Mouse (Mus musculus) cerebellum, postnatal 36 days (tissue): ENCODE results near the gene Csrnp2.

ENCODE experiments used
- DNase-seq, 2 experiments: peaks; one replicate each; pipeline ENCODE4 v3.0.0; 2021 to 2022; ENCODE audit warnings: mixed read lengths in 2 of 2

Gene Csrnp2

DNA sequence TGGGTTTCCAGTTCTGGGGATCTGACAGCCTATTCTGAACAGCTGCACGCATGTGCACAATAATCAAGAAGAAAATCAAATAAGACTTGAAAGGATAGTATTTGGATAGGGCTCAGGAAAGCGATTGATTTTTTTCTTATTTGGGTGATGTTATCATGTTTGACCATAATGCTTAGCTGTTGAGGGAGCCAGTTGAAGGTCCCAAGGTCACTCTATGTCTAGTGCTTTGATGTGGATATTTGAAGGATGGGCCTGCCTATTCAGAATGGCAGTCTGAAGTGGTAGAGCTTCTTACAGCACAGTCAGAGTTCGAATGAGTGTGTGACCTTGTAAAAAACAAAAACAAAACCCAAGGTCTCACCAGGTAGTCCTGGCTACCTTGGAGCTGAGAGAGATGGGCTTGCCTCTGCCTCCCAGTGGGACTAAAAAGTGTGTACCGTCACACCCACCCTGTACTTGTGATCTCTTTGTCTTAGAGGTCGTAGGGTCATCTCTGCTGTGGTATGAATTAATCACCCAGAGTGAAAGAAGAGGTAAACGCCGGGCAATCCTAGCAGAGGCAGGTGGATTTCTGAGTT lies 21.3 kb downstream of the Csrnp2 start:
- no peak for DNase-seq

DNA sequence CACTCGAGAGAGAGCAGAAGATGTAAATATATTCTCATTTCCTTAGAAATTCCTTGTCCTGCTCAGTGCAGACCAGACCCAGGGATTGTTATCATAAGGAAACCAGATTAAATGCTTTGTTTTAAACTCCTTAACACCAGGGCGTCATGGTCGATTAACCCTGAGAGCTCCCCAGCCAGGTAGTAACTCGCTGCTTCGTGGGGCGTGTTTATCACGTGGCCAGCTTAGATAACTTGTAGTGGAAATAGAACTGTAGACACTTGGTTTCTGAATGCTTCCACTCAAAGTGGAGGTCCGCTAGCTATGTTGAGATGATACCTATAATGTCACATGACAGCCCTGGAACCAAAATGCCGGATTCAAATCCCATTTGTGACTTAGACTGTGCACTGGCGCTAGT lies 25.3 kb downstream of the Csrnp2 start:
- no peak for DNase-seq

DNA sequence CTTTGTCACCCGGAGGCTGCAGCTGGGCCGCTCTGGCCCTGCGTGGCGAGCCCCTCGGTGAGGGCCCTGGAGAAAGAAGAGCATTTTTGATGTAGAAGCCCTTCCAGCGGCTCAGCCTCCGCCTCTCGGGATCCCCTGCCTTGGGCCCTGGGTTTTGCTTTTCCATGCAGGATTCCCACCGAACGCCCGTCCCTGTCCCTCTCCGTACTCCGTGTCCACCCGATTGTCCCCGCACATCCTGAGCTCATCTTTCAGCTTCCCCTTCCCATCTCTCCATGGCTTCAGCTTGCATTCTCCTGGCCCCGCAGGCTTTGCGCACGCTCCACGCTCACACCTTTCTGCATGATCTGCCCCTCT lies 26.1 kb downstream of the Csrnp2 start:
- no peak for DNase-seq

DNA sequence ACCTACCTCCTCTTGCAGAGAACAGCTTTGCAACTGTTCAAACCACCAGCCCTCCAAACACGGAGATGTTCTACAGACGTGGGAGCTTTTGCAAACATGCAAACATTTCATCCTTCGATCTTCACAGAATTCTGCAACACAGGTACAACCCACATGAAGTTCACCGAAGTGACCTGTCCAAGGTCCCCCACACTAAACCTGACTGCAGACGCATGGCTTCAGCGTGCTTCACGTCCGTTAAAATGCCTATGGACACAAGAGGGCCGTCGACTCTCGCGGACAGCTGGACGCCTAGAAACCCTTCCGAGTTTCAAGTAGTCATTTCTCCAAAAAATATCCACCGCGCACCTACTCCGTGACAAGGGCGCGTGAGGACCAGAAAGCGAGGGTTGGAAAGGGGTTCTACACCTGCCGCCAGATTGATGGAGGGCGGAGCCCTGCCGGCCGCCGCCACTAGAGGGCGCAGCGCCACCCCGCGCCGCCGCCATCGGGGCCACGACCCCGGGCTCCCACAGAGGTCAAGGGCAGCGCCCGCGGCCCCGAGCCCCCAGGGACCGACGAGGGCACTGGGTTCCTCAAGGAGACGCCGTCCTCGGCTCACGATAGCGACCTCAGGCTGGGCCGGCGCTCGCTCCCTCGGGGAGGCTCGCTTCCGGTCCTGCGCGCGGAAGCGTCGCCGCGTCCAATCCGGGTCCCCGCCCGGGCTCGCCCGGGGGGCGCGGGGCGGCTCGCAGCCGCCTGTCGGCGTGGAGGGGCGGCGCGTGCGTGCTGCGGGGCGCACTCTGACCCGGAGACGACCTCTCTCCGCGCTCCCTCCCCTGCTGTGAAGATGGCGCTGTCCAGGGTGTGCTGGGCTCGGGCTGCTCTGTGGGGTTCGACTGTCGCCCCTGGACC lies 26.7 kb downstream of the Csrnp2 start, which contains the start of gene Letmd1:
TSS of gene Letmd1 (plus strand) at position 729 of the 894 bp plus-strand sequence.
- peak; percentile 82 to 86 for DNase-seq

DNA sequence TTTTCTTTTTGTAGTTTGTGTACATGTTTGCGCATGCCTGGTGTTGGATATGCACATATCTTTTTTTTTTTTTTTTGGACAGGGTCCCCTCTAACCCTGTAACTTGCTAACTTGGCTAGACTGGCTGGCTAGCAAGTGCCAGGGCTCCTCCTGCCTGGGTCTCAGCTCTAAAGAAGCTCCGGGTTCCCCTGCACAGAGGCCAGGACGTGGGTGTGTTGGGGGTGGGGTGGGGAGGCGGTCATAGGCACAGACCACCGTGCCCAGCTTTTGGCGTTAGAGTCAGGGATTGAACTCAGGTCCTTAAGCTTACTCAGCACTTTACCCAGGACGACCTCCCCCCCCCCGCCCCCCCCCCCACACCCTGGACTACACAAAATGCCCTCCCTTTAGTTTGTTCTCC lies 27.6 kb downstream of the Csrnp2 start:
- no peak for DNase-seq

DNA sequence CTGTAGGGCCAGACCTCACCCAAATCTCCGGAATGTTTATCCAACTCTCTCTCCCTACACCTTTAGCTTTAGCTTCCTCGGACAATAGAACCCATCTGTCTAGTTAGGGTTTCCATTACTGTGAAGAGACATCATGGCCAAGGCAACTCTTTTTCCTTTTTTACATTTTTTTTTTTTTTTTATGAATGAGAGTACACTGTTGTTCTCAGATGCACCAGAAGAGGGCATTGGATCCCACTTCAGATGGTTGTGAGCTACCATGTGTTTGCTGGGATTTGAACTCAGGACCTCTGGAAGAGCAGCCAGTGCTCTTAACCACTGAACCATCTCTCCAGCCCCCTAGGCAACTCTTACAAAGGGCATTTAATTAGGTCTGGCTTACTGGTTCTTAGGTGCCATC lies 29.9 kb downstream of the Csrnp2 start:
- no peak for DNase-seq

DNA sequence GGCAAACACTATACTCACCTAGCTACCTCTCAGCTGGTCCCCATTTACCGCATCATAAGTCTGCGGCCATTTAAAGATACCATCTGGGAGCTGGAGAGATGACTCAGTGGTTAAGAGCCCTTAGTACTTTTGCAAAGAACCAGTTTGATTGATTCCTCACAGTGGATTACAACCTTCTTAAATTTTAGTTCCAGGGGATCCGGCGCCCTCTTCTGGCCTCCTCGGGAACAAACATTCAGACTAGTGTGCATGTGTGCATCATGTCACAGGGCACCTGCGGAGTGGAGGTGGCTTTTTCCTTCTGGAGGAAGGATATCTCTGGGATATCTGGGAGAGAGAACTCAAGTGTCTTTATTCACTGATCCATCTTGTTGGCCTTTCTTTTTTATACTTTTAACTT lies 31.6 kb downstream of the Csrnp2 start:
- peak; percentile 71 to 74 for DNase-seq

DNA sequence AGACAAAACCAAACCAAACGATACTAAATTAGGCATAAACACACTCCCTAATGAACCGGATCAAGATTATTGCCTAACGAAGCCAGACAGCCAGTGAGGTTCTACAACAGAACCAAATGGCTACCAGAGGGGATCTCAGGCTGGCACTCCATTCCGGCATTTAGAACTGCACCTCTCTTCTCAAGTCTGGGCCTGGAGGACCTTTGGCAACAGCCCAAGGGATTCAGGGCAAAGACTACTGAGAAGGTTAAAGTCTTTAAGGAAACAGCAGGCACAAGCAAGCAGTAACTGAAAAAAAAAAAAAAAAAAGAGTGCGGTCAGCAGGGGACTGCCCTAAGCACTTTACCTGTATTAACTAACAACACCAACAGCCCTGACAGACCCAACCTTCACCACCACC lies 33.2 kb downstream of the Csrnp2 start:
- DNase-seq, result no peak

DNA sequence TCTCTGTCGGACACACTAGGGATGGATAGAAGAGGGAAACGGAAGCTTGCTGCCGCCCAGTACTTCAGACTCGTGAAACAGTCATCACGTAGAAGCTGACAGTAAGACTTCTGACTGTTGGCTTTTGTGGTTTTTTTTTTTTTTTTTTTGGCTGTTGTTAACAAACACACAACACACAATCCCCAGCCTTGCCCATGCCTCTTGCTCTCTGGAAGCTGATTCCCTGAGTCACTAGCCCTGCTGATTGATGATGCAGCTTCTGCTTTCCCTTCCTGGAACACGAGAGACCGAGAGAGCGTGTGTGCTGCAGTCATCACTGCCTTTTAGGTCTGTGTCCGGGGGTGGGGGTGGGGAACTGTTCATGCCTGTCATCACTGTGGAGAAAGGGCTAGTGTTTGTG lies 33.6 kb downstream of the Csrnp2 start:
- DNase-seq, result no peak

DNA sequence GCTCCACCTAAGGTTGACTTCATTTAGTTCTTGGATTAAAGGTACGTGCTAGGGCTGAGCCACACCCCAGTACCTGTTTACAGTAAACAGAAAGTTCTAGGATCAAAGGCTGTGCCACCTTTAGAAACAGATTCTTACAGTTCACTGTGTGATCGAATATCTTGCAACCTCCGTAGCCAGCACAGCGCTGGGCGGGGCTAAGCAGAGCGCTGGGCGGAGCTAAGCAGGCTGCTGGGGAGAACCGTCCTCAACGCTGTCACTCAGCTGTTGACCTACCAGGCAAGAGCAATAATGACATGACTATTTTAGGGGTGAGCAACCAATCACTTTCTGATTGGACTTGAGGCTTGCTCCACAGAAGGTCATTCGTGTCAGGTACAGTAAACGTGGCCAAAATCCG lies 34.3 kb downstream of the Csrnp2 start:
- no peak for DNase-seq

DNA sequence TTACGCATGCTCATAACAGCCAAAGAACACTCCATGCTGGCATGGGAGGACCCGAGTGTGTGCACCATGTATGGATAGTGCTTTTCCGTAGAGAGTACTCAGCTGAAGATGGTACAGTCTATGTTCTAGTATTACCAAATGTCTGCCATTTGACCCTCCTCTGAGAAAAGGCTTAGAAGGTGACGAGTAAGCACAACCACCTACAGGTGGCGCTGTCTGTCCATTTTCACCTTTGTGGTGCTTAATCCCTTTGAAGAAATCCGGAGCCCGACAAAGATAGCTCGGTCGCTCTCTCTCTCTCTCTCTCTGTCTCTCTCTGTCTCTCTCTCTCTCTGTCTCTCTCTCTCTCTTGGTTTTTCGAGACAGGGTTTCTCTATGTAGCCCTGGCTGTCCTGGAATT lies 37.2 kb downstream of the Csrnp2 start:
- DNase-seq, result peak; percentile 68 to 72

DNA sequence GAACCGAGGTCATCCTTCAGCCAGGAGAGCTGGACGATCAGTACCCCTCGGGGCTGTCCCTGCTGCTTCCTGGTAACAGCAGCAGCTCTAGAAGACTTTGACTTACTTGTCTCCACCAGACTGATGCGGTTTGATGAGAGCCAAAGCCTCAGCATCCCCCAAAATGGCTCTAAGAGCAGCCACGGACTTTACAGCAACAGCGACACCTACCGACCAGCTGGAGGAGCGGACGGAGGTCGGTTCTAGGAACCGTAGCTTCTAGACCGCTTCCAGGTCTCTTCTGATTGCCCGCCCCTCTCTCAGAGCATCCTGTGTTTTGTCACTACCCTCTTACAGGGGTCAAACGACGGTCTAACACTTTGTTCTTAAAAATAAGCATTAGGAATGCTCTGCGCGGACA lies 37.9 kb downstream of the Csrnp2 start:
- peak; percentile 75 to 77 for DNase-seq

DNA sequence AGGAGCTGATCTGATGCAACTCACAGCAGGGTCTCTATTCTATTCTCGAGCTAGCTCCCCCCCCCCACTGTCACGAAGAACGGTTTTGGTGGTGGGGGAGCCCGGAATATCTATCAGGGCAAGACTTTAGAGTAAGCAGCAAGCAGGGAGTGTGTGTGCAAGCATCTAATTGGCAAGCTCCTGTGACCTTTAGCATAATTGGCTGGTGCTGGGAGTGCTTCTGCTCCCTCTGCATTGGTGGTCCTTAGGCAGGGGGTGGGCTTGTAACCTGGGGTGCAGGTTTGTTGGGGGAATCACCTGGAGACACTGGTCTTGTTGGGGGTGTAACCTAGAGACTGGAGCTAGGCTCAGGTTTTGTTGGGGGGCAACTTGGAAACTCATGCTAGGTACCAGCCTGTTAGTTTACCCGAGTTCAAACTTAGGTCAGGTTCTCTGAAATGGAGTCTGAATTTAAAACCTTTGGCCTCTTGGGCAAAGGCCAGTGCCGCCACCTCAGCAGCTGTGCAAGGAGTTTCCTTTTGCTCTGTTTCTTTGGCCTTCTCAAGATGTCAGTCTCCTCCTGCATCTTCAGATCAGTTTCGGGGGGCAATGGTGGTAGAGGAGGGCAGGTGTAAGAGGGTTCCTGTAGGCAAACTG lies 38.8 kb downstream of the Csrnp2 start:
- DNase-seq, result no peak

DNA sequence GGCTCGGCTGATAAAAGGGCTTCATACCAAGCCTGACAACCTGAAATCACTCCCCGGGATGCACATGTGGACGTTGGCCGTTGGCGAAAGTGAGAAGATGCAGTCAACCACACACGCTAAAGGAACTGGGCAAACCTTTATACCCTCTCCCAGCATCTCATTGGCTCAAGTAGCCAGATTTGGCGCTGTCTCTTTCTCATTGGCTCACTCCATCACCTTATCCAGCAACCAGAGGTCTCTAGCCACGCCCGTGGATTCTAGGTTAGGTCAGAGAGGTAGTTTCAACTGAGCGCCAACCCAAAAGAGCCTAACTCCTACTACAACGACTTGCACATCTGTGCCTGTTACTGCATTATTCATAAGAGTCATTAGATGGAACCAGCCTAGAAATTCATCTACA lies 42.8 kb downstream of the Csrnp2 start:
- no peak for DNase-seq

DNA sequence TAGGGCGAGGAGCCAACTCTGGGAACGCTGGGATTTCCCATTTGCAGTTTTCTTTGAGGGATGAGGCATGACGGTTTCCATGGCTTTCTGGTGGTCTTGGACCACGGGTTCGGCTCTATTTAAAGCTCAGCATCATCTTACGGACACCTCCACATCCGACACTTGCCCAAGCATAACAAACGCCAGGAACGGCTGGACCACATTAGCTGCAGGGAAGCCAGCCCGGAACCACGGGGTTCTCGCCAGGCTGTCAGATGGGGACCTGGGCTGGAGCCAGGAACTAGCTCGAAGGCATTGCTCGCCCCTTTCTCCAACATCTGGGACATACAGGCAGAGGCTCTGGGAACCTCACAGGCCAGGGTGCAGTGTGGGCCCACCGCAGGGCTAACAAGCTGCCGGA lies 44.0 kb downstream of the Csrnp2 start:
- peak; percentile 45 to 52 for DNase-seq

DNA sequence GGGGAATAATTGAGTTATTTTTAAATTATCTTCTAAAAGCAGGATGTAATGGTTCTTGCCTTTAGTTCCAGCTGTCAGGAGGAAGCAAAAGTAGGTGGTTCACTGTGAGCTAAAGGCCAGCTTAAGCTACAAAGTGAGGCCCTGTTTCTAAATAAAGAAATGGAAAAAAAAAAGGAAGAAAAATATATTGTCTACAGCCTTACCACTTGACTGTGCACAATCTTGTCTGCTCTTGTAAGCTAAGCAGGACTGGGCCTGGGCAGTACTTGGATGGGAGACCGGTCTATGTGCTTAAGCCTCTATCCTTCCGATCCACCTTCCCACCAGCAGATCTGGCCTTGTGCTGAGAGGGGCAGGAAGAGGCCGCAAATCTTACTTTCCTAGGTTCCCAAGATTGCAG lies 45.8 kb downstream of the Csrnp2 start:
- DNase-seq, result no peak

DNA sequence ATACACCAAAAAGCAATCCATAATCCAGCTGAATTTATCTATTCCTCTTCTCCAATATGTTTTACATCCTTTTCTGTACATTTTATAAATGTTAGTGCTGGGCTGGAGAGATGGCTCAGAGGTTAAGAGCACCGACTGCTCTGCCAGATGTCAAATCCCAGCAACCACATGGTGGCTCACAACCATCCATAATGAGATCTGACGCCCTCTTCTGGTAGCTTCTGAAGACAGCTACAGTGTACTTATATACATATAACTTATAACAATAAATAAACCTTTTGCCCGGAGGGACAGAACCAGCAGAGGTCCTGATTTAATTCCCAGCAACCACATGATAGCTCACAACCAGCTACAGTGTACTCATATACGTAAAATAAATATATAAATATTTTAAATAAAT lies 46.7 kb downstream of the Csrnp2 start:
- no peak for DNase-seq

DNA sequence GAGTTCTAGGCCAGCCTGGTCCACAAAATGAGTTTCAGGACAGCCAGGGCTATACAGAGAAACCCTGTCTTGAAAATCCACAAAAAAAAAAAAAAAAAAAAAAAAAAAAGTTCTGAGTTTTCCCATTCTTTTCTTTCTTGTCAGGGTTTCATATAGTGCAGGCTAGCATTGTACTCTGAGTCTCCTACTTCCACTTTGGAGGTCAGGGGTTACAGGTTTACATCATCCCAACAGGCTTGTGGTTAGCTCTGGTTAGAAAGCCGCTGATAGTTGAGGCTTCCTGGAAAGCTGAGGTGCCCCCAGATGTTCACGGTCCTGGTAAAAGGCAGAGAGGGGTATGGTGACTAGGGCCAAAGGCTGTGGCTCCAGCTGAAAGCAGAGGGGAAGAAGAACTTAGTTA lies 48.4 kb downstream of the Csrnp2 start:
- no peak for DNase-seq

DNA sequence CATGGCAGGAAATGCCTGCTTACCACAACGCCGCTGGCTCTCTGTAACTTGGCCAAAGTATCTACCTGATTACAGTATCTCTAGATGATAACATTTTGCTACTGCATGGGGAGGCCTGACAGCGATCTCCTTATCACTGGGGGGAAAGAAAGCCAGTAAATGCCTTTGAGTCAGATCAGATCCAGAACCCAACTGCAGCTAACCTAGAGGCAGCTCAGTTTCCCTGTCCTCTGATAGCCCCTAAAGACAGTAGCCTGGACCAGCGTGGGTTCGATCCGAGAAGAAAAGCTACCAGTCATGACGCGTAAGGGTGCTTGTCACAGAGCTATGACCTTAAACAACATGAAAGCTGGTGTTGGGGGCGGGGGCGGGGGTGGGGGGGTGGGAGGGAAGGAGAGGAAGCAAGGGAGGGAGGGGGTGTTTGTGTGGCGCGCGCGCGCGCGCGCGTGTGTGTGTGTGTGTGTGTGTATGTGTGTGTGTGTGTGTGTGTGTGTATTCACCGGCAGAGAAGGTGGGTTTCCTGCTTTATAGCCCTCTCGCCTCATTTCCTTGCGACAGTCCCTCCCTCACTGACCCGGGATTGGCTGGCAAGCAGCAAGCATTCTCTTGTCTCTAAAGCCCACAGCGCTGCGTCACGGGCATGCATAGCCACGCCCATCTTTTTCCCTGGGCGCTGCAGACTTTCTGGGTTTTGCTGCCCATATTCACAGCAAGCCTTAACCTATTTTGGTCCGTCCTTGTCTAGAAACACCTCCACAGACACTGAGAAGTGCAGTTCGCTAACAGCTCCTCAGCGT lies 52.0 kb downstream of the Csrnp2 start:
- peak; percentile 78 for DNase-seq

DNA sequence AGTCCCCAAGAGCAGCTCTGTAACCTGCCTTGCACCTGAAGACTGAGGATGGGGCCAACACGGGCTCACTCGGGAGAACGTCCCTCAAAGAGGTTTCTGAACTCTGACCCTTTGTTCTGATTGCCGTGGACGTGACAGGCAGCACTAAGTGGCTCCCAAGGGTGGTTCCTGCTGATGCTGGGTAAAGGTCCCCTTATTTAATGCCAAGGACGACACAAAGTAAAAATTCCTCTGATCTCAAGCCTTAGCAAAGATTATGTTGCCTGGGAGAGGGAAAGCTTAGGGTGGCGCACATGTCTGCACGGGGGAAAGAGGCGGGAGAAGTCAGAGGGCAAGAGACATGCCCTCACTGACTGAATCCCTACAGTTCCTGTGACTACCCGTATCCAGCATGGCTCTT lies 58.8 kb downstream of the Csrnp2 start:
- DNase-seq, result no peak

DNA sequence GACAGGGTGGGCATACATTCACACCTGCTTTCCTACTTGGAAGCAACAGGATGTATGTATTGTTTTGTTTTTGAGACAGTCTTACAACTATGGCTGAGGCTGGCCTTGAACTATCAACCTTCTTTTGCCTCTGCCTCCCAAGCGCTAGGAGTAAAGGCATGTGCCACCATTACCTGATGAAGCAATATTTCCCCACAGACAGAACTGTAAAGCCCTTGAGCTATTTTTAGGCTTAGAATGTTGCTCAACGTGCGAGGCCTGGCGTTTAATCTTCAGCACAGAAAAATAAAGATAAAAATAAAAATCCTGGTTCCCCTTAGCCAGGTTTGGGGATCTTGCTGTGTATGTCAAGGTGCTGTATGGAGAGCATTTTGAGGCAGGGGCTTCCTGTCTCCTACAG lies 59.2 kb downstream of the Csrnp2 start:
- DNase-seq, result no peak

DNA sequence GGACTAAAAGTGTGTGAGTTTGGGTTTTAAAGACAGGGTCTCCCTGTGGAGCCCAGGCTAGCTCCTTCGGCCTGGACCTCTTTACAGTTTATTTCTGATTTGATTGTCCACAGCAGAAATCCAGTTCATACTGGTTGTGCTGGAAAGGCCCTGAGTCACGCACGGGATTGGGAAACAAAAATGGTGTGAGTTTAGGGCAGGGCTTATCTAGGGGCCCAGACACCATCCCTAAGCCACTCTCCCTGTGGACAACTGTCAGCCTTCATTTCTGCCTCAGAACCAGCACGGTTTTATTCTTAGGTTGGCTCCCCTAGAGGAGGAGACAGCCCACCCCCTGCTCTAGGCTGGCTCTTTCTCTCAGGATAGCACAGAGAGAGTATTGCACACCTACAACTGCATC lies 62.1 kb downstream of the Csrnp2 start:
- no peak for DNase-seq

DNA sequence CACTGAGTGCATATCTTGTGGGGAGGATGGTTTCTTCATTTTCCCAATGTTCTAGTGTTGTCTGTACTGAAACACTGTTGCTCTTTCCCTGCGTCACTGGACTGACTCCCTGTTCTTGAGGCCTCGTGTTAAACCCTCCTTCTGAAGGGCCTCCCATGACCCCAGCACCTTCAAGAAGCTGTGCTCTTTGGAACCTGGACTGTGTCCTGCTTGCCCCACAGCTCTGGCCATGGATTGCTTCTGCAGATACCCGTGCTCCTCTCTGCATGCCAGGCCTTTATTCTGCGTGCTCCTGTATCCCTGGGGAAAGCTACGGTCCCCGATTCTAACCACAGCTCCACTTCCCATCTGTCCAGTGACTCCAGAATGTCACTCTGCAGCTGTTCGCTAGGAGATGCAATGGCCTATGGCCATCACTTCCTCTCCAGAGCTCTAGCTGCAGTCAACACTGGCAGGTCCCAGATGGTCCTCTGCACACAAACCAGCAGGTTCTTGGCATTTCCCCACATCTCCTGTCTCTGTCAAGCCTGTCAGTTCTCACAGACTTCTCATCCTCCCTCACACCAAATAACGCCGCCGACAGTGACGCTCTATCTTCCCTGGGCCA lies 65.2 kb downstream of the Csrnp2 start:
- DNase-seq, result peak; percentile 25 to 44
